Mouse (Mus musculus) spleen, adult 2 months (tissue): ENCODE measurements around the gene Rrm2.

Experiments
- CTCF ChIP-seq: fragments of 200-500 bp; IDR thresholded peaks from 2 replicates; pipeline ENCODE4 v1.5.1; 2011; ENCODE audit warnings: mild to moderate bottlenecking, inconsistent platforms; ENCODE audit not compliant: insufficient read depth, insufficient read length, insufficient replicate concordance; ENCODE audit errors: extremely low read depth
- POLR2A ChIP-seq: fragments of 200-500 bp; IDR thresholded peaks from 2 replicates; pipeline ENCODE4 v1.6.1; 2011; ENCODE audit warnings: low read depth, low read length, inconsistent platforms

- TF ChIP-seq CTCF (no peak), POLR2A (no peak)
These were observed 1.9 kb downstream of the Rrm2 start for GRCm38 (mm10) chr12:24709831-24710508.
